Mouse (Mus musculus) kidney, embryonic 15.5 days (tissue): ENCODE results near the gene Nus1. TPM values are rescaled to one million over a fixed set of nuclear protein-coding genes. Genes with fewer than 3 reads are reported as not detected.

Experiments used
- ATAC-seq: fragments of 200-750 bp; cut with Nextera tagmentation; replicated peaks from 2 replicates; pipeline ENCODE4 v1.8.0; 2017; ENCODE audit warnings: moderate TSS enrichment; ENCODE audit not compliant: low FRiP score
- H3K27ac ChIP-seq: fragments of 300-500 bp; sonication (generic); 2 replicates; pipeline ENCODE4 v1.5.1; 2015; ENCODE audit warnings: mild to moderate bottlenecking, inconsistent platforms
- H3K27me3 ChIP-seq: fragments of 300-500 bp; sonication (generic); 2 replicates; pipeline ENCODE4 v1.6.1; 2015; ENCODE audit warnings: inconsistent platforms
- H3K36me3 ChIP-seq: fragments of 300-500 bp; sonication (generic); 2 replicates; pipeline ENCODE4 v1.6.1; 2015; ENCODE audit warnings: inconsistent platforms
- H3K4me1 ChIP-seq: fragments of 300-500 bp; sonication (generic); 2 replicates; pipeline ENCODE4 v1.6.1; 2015; ENCODE audit warnings: inconsistent platforms
- H3K4me2 ChIP-seq: fragments of 300-500 bp; sonication (generic); 2 replicates; pipeline ENCODE4 v1.6.1; 2015; ENCODE audit warnings: moderate library complexity, mild to moderate bottlenecking, inconsistent platforms
- H3K4me3 ChIP-seq: fragments of 300-500 bp; sonication (generic); replicated peaks from 2 replicates; pipeline ENCODE4 v1.5.1; 2015; ENCODE audit warnings: mild to moderate bottlenecking, inconsistent platforms
- H3K9ac ChIP-seq: fragments of 300-500 bp; sonication (generic); 2 replicates; pipeline ENCODE4 v1.6.1; 2015; ENCODE audit warnings: mild to moderate bottlenecking, inconsistent platforms
- H3K9me3 ChIP-seq: fragments of 300-500 bp; sonication (generic); replicated peaks from 2 replicates; pipeline ENCODE4 v1.6.1; 2016; ENCODE audit warnings: inconsistent platforms
- WGBS: fragments of 180-500 bp; shearing (Covaris S2); methylation state at CpG from one replicate; pipeline ENCODE4 v1.1.7; 2015; ENCODE audit warnings: mixed read lengths; 5-methylcytosine and 5-hydroxymethylcytosine counted together
- polyA plus RNA-seq: library from polyadenylated mRNA; unstranded; fragments of >200 nt; fragmentation: Nextera tagmentation; extraction: Ambion mirVana; gene quantifications from 2 replicates; pipeline ENCODE4 v1.2.1, GENCODE M21; 2015

Gene Nus1
- polyA plus RNA-seq: 15.9 and 16.6 TPM in 2 replicates

GRCm38 (mm10) chr10:52417299-52417997 is at the start of gene Nus1:
Gene Nus1, plus strand, starts transcription at chr10:52417547.
- peaks cover 26% of the 10 kb centered on the region for H3K4me1 ChIP-seq
- H3K9me3 ChIP-seq: no peaks in the 10 kb centered on the region
- 1% methylated on average over 63 of the region's 79 CpGs for WGBS
- H3K4me3 ChIP-seq: peak within 1 kb of the TSS; percentile 78
- peak within 1 kb of the TSS; percentile 65 for H3K4me2 ChIP-seq
- H3K27ac ChIP-seq: peak within 1 kb of the TSS; percentile 95
- H3K36me3 ChIP-seq: no peaks in the 10 kb centered on the region; the same call in 1 of the 2 replicates
- peak; percentile 99 for ATAC-seq
- no peaks in the 10 kb centered on the region for H3K27me3 ChIP-seq
- peak within 1 kb of the TSS; percentile 85 for H3K9ac ChIP-seq

GRCm38 (mm10) chr10:52368376-52368775 is 49.0 kb upstream of the Nus1 start:
- ATAC-seq: no peak

GRCm38 (mm10) chr10:52373834-52374233 is 43.5 kb upstream of the Nus1 start:
- 61% methylated on average over 4 of the region's 4 CpGs for WGBS
- H3K9ac ChIP-seq: no peak overlapping the region
- H3K27ac ChIP-seq: no peak overlapping the region
- no peak overlapping the region for H3K4me2 ChIP-seq
- H3K36me3 ChIP-seq: no peaks in the 10 kb centered on the region
- no peak overlapping the region for H3K4me3 ChIP-seq
- no peaks in the 10 kb centered on the region for H3K27me3 ChIP-seq
- ATAC-seq: no peak
- H3K9me3 ChIP-seq: no peaks in the 10 kb centered on the region
- H3K4me1 ChIP-seq: 0 out of 2 replicates have a peak, but pooled peaks cover 8% of the 10 kb centered on the region

More at GRCm38 (mm10) chr10:52368376-52368775, 49.0 kb upstream of the Nus1 start:
- H3K4me2 ChIP-seq: no peak overlapping the region
- H3K27ac ChIP-seq: no peak overlapping the region
- no peak overlapping the region for H3K4me3 ChIP-seq
- H3K9ac ChIP-seq: no peak overlapping the region
- H3K36me3 ChIP-seq: peaks cover 4% of the 10 kb centered on the region; the same call in 1 of the 2 replicates
- no peaks in the 10 kb centered on the region for H3K9me3 ChIP-seq
- no peaks in the 10 kb centered on the region for H3K4me1 ChIP-seq
- no peaks in the 10 kb centered on the region for H3K27me3 ChIP-seq
- 85% methylated on average over 4 of the region's 4 CpGs for WGBS

GRCm38 (mm10) chr10:52374651-52375050 is 42.7 kb upstream of the Nus1 start:
- Histone ChIP-seq H3K9me3 (no peaks in the 10 kb centered on the region), H3K4me1 (peaks cover 12% of the 10 kb centered on the region; the same call in 1 of the 2 replicates), H3K27ac (no peak overlapping the region), H3K4me2 (no peak overlapping the region), H3K27me3 (no peaks in the 10 kb centered on the region), H3K4me3 (no peak overlapping the region), H3K9ac (no peak overlapping the region), H3K36me3 (no peaks in the 10 kb centered on the region)
- no peak for ATAC-seq

GRCm38 (mm10) chr10:52376422-52376821 is 40.9 kb upstream of the Nus1 start:
- no peak overlapping the region for H3K9ac ChIP-seq
- H3K36me3 ChIP-seq: no peaks in the 10 kb centered on the region
- ATAC-seq: no peak
- no peak overlapping the region for H3K27ac ChIP-seq
- H3K4me2 ChIP-seq: no peak overlapping the region
- no peaks in the 10 kb centered on the region for H3K9me3 ChIP-seq
- H3K27me3 ChIP-seq: no peaks in the 10 kb centered on the region
- peaks cover 15% of the 10 kb centered on the region; the same call in 1 of the 2 replicates for H3K4me1 ChIP-seq
- WGBS: 93% methylated on average over 2 of the region's 2 CpGs
- no peak overlapping the region for H3K4me3 ChIP-seq

- whole genome bisulfite sequencing: 88% methylated on average over 2 of the region's 2 CpGs
- H3K36me3 ChIP-seq: no peaks in the 10 kb centered on the region
Measured at GRCm38 (mm10) chr10:52377813-52378212, 39.5 kb upstream of the Nus1 start.

GRCm38 (mm10) chr10:52381321-52381801 is 36.0 kb upstream of the Nus1 start:
- peaks cover 27% of the 10 kb centered on the region for H3K4me1 ChIP-seq
- H3K9me3 ChIP-seq: no peaks in the 10 kb centered on the region
- WGBS: under 1% methylated on average over 19 of the region's 19 CpGs
- peak overlapping the region; percentile 92 for H3K4me3 ChIP-seq
- ATAC-seq: peak; percentile 52
- H3K27me3 ChIP-seq: no peaks in the 10 kb centered on the region
- H3K36me3 ChIP-seq: no peaks in the 10 kb centered on the region
- H3K4me2 ChIP-seq: peak overlapping the region; percentile 82
- peak overlapping the region; percentile 98 for H3K27ac ChIP-seq
- H3K9ac ChIP-seq: peak overlapping the region; percentile 88

More at GRCm38 (mm10) chr10:52377813-52378212, 39.5 kb upstream of the Nus1 start:
- Histone ChIP-seq H3K4me1 (peaks cover 18% of the 10 kb centered on the region), H3K9me3 (no peaks in the 10 kb centered on the region), H3K27ac (no peak overlapping the region), H3K4me2 (no peak overlapping the region), H3K27me3 (no peaks in the 10 kb centered on the region), H3K9ac (no peak overlapping the region), H3K4me3 (no peak overlapping the region)
- ATAC-seq: no peak

- under 1% methylated on average over 64 of the region's 71 CpGs for WGBS
- Histone ChIP-seq H3K27me3 (no peaks in the 10 kb centered on the region), H3K4me2 (peak within 1 kb of the TSS; percentile 82), H3K9ac (peak within 1 kb of the TSS; percentile 88), H3K27ac (peak within 1 kb of the TSS; percentile 98), H3K4me3 (peak within 1 kb of the TSS; percentile 92), H3K36me3 (no peaks in the 10 kb centered on the region), H3K9me3 (no peaks in the 10 kb centered on the region), H3K4me1 (peaks cover 27% of the 10 kb centered on the region)
- peak; percentile 98 for ATAC-seq
Measured at GRCm38 (mm10) chr10:52381845-52382591, 35.3 kb upstream of the Nus1 start, which contains the start of gene Gopc. Gene Gopc, minus strand, starts transcription at chr10:52382124.

GRCm38 (mm10) chr10:52383022-52383421 is 34.3 kb upstream of the Nus1 start:
- Histone ChIP-seq H3K4me3 (peak overlapping the region; percentile 92), H3K9ac (0 out of 2 replicates have a peak overlapping the region, but pooled peaks have one; percentile 88), H3K4me2 (peak overlapping the region; percentile 82), H3K9me3 (no peaks in the 10 kb centered on the region), H3K4me1 (peaks cover 25% of the 10 kb centered on the region), H3K36me3 (no peaks in the 10 kb centered on the region), H3K27ac (peak overlapping the region; percentile 98; the same call in 1 of the 2 replicates), H3K27me3 (no peaks in the 10 kb centered on the region)
- no peak for ATAC-seq
- WGBS: 65% methylated on average over 6 of the region's 6 CpGs

- no peak overlapping the region for H3K4me3 ChIP-seq
- H3K9ac ChIP-seq: no peak overlapping the region
- WGBS: 87% methylated on average over 1 of the region's 1 CpGs
- peaks cover 21% of the 10 kb centered on the region for H3K4me1 ChIP-seq
- H3K27me3 ChIP-seq: no peaks in the 10 kb centered on the region
- H3K27ac ChIP-seq: no peak overlapping the region
- H3K9me3 ChIP-seq: no peaks in the 10 kb centered on the region
- H3K4me2 ChIP-seq: no peak overlapping the region
- H3K36me3 ChIP-seq: no peaks in the 10 kb centered on the region
- ATAC-seq: no peak
Measured at GRCm38 (mm10) chr10:52383522-52383921, 33.8 kb upstream of the Nus1 start.

- Histone ChIP-seq H3K9ac (no peak overlapping the region), H3K4me3 (no peak overlapping the region), H3K27ac (no peak overlapping the region), H3K9me3 (no peaks in the 10 kb centered on the region), H3K4me1 (peaks cover 15% of the 10 kb centered on the region), H3K4me2 (no peak overlapping the region), H3K27me3 (no peaks in the 10 kb centered on the region), H3K36me3 (no peaks in the 10 kb centered on the region)
- ATAC-seq: no peak
- 32% methylated on average over 8 of the region's 8 CpGs for WGBS
Measured at GRCm38 (mm10) chr10:52384823-52385610, 32.3 kb upstream of the Nus1 start.
